Mouse (Mus musculus): Measurements from ENCODE around the gene Txnrd3.

DNA sequence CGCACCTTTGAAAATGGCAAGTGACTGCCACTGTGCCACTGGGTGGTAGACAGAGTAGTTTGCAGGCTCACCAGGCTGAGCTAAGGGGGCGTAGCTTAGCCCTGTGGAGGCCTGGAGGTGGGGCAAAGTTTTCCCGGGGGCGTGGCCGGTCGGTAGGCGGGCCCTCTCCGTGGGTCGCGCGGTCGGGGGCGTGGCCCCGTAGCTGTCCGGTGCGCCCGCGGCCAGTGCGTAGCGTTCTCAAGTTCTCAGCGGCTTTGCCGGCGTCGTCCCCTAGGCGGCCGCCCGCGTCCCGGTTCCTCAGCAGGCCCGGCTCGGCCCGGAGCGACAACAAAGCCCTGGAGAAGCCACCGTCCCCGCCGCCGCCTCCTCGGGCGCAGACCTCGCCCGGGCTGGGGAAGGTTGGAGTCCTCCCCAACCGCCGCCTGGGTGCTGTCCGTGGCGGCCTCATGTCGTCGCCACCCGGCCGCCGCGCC, at the start of gene Txnrd3:
- TF ChIP-seq CTCF (IDR thresholded peaks at IDR 0.05; ENCODE audit: low read depth) (peak; percentile 19; the same call in 1 of the 2 replicates), EP300 (IDR thresholded peaks at IDR 0.05; ENCODE audit: low read depth) (no peak)
